Mouse (Mus musculus): ENCODE results near the gene Klrb1c. TPM values are rescaled to one million over a fixed set of nuclear protein-coding genes. Genes with fewer than 3 reads are reported as not detected.

Klrb1c gene
- polyA plus RNA-seq, 1 experiment from 2014 or later, result not detected

GRCm38 (mm10) chr6:128733908-128734679 is 54.9 kb downstream of the Klrb1c start:
- Histone ChIP-seq H3K9ac (replicated peaks; ENCODE audit: low read length) (no peak overlapping the region), H3K36me3 (replicated peaks; ENCODE audit: control insufficient read depth, insufficient read depth, low read depth, low read length) (no peaks in the 10 kb centered on the region), H3K4me1 (ENCODE audit: control insufficient read depth, insufficient read depth, low read length) (no peaks in the 10 kb centered on the region), H3K27ac (replicated peaks; ENCODE audit: low read depth, low read length) (no peak overlapping the region), H3K27me3 (ENCODE audit: control insufficient read depth, insufficient read depth, low read length) (no peaks in the 10 kb centered on the region), H3K9me3 (replicated peaks; ENCODE audit: control insufficient read depth, low read length) (no peaks in the 10 kb centered on the region), H3K4me3 (ENCODE audit: low read depth, low read length) (no peak overlapping the region), H3K4me2 (ENCODE audit: low read depth, low read length) (no peak overlapping the region)
- ATAC-seq (replicated peaks; ENCODE audit: insufficient number of reproducible peaks, low FRiP score, low TSS enrichment, low read depth), result no peak
- 69% methylated on average over 5 of the region's 5 CpGs for WGBS
- DNase-seq (ENCODE audit: low spot score), result no peak

GRCm38 (mm10) chr6:128732032-128732431 is 57.0 kb downstream of the Klrb1c start:
- Histone ChIP-seq H3K27ac (replicated peaks; ENCODE audit: low read depth, low read length) (no peak overlapping the region), H3K9me3 (replicated peaks; ENCODE audit: control insufficient read depth, low read length) (no peaks in the 10 kb centered on the region), H3K9ac (replicated peaks; ENCODE audit: low read length) (no peak overlapping the region), H3K4me1 (ENCODE audit: control insufficient read depth, insufficient read depth, low read length) (no peaks in the 10 kb centered on the region), H3K4me2 (ENCODE audit: low read depth, low read length) (no peak overlapping the region), H3K27me3 (ENCODE audit: control insufficient read depth, insufficient read depth, low read length) (no peaks in the 10 kb centered on the region), H3K4me3 (ENCODE audit: low read depth, low read length) (no peak overlapping the region), H3K36me3 (replicated peaks; ENCODE audit: control insufficient read depth, insufficient read depth, low read depth, low read length) (no peaks in the 10 kb centered on the region)
- ATAC-seq (replicated peaks; ENCODE audit: insufficient number of reproducible peaks, low FRiP score, low TSS enrichment, low read depth) (no peak), DNase-seq (ENCODE audit: low spot score) (no peak)
- WGBS, result 81% methylated on average over 3 of the region's 3 CpGs

Other genes starting within 250 kb of the Klrb1c start
- gene A2ml1, start 207.6 kb downstream of the Klrb1c start, polyA plus RNA-seq (2014; fragmentation: Nextera tagmentation; extraction: Ambion mirVana), result not detected in 2 replicates
- gene Klrb1a, start 165.7 kb downstream of the Klrb1c start, polyA plus RNA-seq (2014; fragmentation: Nextera tagmentation; extraction: Ambion mirVana), result not detected in 2 replicates
- not detected in 2 replicates for gene Clec2h, start 126.8 kb downstream of the Klrb1c start, polyA plus RNA-seq (2014; fragmentation: Nextera tagmentation; extraction: Ambion mirVana)
- not detected in 2 replicates for gene Klrb1, start 66.2 kb downstream of the Klrb1c start, polyA plus RNA-seq (2014; fragmentation: Nextera tagmentation; extraction: Ambion mirVana)
- gene Gm44511, start 37.1 kb upstream of the Klrb1c start, polyA plus RNA-seq (2014; fragmentation: Nextera tagmentation; extraction: Ambion mirVana), result not detected in 2 replicates
- not detected in 2 replicates for gene Klrb1b, start 37.1 kb upstream of the Klrb1c start, polyA plus RNA-seq (2014; fragmentation: Nextera tagmentation; extraction: Ambion mirVana)
- not detected in 2 replicates for gene Clec2i, start 98.4 kb upstream of the Klrb1c start, polyA plus RNA-seq (2014; fragmentation: Nextera tagmentation; extraction: Ambion mirVana)
- 1.0 and 1.2 TPM in 2 replicates for gene BC035044, start 101.9 kb upstream of the Klrb1c start, polyA plus RNA-seq (2014; fragmentation: Nextera tagmentation; extraction: Ambion mirVana)
- not detected in 2 replicates for gene Clec2g, start 145.2 kb upstream of the Klrb1c start, polyA plus RNA-seq (2014; fragmentation: Nextera tagmentation; extraction: Ambion mirVana)

Measured in embryonic facial prominence, embryonic 11.5 days (tissue).